Mouse (Mus musculus): Measurements from ENCODE around the gene S100a10. TPM values are rescaled to one million over a fixed set of nuclear protein-coding genes. Genes with fewer than 3 reads are reported as not detected.

S100a10 gene
- 58.6 and 70.5 TPM in 2 replicates for polyA plus RNA-seq (2012; rRNA removed)

DNA sequence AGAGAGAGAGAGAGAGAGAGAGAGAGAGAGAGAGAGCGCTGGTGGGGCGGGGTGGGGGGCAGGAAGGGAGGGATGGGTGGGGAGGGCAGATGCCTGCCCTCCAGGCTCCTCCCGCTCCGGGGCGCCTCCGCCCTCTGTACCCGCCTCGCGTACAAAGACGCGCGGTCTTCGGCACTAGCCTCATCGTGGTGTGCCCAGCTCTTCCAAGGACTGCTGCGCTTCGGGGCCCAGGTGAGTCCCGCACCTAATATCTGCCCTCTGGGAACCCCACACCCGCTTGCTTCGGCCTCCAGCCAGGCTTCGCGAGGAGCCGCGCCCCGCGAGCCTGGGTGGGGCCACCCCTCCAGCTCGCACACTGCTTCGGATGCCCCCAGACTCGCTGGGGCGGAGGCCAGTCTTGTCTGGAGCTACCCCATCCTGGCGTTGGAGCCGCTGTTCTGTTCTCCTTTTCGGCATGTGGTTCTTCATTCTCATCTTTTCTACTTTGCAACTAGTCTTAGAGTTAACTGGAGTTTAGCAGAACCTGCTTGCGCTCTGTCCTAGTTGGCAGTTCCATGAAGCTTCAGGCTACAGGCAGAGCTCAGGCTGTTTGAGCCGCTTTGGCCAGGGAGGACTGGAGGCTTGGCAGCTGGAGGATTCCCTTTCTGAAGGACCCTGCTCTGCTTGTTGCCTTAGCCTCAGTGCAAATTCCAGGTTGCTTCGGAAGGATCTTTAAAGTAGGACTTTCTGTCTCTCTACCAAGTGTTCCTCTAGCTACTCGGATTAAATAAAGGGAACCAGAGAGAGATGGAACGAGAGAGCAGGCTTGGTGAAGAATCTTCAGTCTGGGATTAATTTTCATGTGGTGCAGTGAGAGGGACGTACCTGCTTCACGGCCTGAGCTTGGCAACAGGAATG, at the start of gene S100a10:
Gene S100a10 (plus strand): TSS at position 100 of the 897 bp plus-strand sequence.
- TF ChIP-seq POLR2A (IDR thresholded peaks at IDR 0.05; ENCODE audit: borderline replicate concordance, extremely low read depth, insufficient read depth, insufficient read length, poor library complexity, severe bottlenecking): no peak
- no peak for TF ChIP-seq CTCF (IDR thresholded peaks at IDR 0.05; ENCODE audit: borderline replicate concordance, extremely low read depth, insufficient read depth, insufficient read length)
- DNase-seq (ENCODE audit: low read depth): peak; percentile 52

GRCm38 (mm10) chr3:93505960-93506863, 48.7 kb upstream of the S100a10 start:
- no peak for DNase-seq (ENCODE audit: low read depth)
- TF ChIP-seq CTCF (IDR thresholded peaks at IDR 0.05; ENCODE audit: borderline replicate concordance, extremely low read depth, insufficient read depth, insufficient read length) (no peak), POLR2A (IDR thresholded peaks at IDR 0.05; ENCODE audit: borderline replicate concordance, extremely low read depth, insufficient read depth, insufficient read length, poor library complexity, severe bottlenecking) (no peak)

- TF ChIP-seq POLR2A (IDR thresholded peaks at IDR 0.05; ENCODE audit: borderline replicate concordance, extremely low read depth, insufficient read depth, insufficient read length, poor library complexity, severe bottlenecking): no peak
- no peak for TF ChIP-seq CTCF (IDR thresholded peaks at IDR 0.05; ENCODE audit: borderline replicate concordance, extremely low read depth, insufficient read depth, insufficient read length)
Measured at GRCm38 (mm10) chr3:93506881-93507325, 48.0 kb upstream of the S100a10 start.

GRCm38 (mm10) chr3:93509301-93509700, 45.6 kb upstream of the S100a10 start:
- DNase-seq (ENCODE audit: low read depth): no peak
- TF ChIP-seq CTCF (IDR thresholded peaks at IDR 0.05; ENCODE audit: borderline replicate concordance, extremely low read depth, insufficient read depth, insufficient read length) (no peak), POLR2A (IDR thresholded peaks at IDR 0.05; ENCODE audit: borderline replicate concordance, extremely low read depth, insufficient read depth, insufficient read length, poor library complexity, severe bottlenecking) (no peak)

More at GRCm38 (mm10) chr3:93506881-93507325, 48.0 kb upstream of the S100a10 start:
- no peak for DNase-seq (ENCODE audit: low read depth)

DNA sequence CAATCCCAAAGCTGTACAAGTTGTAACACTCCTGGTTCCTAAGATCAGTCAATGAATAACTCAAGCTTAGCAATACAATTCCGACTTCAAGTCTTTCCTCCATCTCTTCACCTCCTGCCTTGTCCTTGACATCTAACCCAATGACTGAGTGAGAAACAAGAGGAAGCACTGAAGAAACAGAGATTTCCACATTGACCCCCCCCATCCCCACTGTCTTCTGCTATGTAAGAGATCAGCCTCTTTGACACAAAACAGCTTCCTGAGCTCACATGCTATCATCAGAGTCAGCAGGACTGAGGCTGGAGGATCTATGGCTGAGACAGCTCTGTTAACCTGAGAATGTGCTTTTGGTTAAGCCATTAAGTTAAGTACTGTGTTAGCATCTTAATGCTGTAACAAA, 43.8 kb upstream of the S100a10 start:
- no peak for TF ChIP-seq CTCF (IDR thresholded peaks at IDR 0.05; ENCODE audit: borderline replicate concordance, extremely low read depth, insufficient read depth, insufficient read length)
- TF ChIP-seq POLR2A (IDR thresholded peaks at IDR 0.05; ENCODE audit: borderline replicate concordance, extremely low read depth, insufficient read depth, insufficient read length, poor library complexity, severe bottlenecking): no peak

GRCm38 (mm10) chr3:93511801-93512200, 43.1 kb upstream of the S100a10 start:
- TF ChIP-seq POLR2A (IDR thresholded peaks at IDR 0.05; ENCODE audit: borderline replicate concordance, extremely low read depth, insufficient read depth, insufficient read length, poor library complexity, severe bottlenecking) (no peak), CTCF (IDR thresholded peaks at IDR 0.05; ENCODE audit: borderline replicate concordance, extremely low read depth, insufficient read depth, insufficient read length) (no peak)
- DNase-seq (ENCODE audit: low read depth): no peak

More for the DNA sequence above, 43.8 kb upstream of the S100a10 start:
- no peak for DNase-seq (ENCODE audit: low read depth)

GRCm38 (mm10) chr3:93512386-93513101, 42.3 kb upstream of the S100a10 start:
- TF ChIP-seq POLR2A (IDR thresholded peaks at IDR 0.05; ENCODE audit: borderline replicate concordance, extremely low read depth, insufficient read depth, insufficient read length, poor library complexity, severe bottlenecking) (no peak), CTCF (IDR thresholded peaks at IDR 0.05; ENCODE audit: borderline replicate concordance, extremely low read depth, insufficient read depth, insufficient read length) (no peak)
- DNase-seq (ENCODE audit: low read depth): no peak

DNA sequence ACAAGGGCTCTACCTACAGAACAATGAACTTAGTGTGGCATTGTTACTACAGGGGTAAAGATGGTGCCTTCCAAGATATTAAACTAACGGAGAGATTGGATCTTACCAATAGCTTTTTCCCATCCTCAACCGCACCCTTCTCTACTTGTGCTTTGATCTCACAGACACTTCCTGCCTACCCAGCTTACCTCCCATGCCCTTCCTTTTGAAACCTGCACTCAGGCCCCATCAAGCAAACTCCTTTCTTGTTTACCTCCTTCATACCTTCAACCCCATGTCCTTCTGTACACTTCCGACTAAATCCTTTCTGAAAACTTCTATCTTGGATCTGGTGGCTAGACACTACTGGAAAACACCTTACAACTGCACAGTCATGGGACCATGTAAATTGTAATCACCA, 40.3 kb upstream of the S100a10 start:
- DNase-seq (ENCODE audit: low read depth): no peak
- TF ChIP-seq POLR2A (IDR thresholded peaks at IDR 0.05; ENCODE audit: borderline replicate concordance, extremely low read depth, insufficient read depth, insufficient read length, poor library complexity, severe bottlenecking) (no peak), CTCF (IDR thresholded peaks at IDR 0.05; ENCODE audit: borderline replicate concordance, extremely low read depth, insufficient read depth, insufficient read length) (no peak)

DNA sequence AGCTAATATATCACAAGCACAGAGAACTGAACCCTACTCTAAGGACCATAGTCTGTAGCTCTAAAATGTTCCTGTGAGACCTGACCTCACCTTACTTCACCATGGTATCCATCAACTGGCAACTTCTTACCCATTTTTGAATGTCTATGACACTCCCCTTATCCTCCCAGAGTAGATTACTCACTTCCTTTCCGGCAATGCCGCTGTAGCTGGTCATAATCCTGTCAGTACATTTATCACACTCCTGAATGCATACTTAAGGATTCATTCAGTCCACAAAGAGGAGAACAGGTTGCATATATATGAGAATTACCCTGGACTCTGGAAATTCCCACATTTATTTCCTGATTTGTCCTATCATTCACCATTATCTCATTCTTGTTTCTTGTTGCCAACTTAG, 37.5 kb upstream of the S100a10 start:
- DNase-seq (ENCODE audit: low read depth): no peak
- no peak for TF ChIP-seq POLR2A (IDR thresholded peaks at IDR 0.05; ENCODE audit: borderline replicate concordance, extremely low read depth, insufficient read depth, insufficient read length, poor library complexity, severe bottlenecking)
- TF ChIP-seq CTCF (IDR thresholded peaks at IDR 0.05; ENCODE audit: borderline replicate concordance, extremely low read depth, insufficient read depth, insufficient read length): no peak

GRCm38 (mm10) chr3:93519856-93520329, 35.0 kb upstream of the S100a10 start:
- no peak for DNase-seq (ENCODE audit: low read depth)
- TF ChIP-seq CTCF (IDR thresholded peaks at IDR 0.05; ENCODE audit: borderline replicate concordance, extremely low read depth, insufficient read depth, insufficient read length) (no peak), POLR2A (IDR thresholded peaks at IDR 0.05; ENCODE audit: borderline replicate concordance, extremely low read depth, insufficient read depth, insufficient read length, poor library complexity, severe bottlenecking) (no peak)

Data from brain, embryonic 14.5 days (tissue).